Mouse (Mus musculus): ENCODE results near the gene Rgs3. TPM values are rescaled to one million over a fixed set of nuclear protein-coding genes. Genes with fewer than 3 reads are reported as not detected.

Rgs3 gene
- polyA plus RNA-seq, 1 experiment from 2014 or later = 5.7 TPM

- Histone ChIP-seq H3K27ac (no peak overlapping the region), H3K36me3 (no peaks in the 10 kb centered on the region), H3K9ac (no peak overlapping the region), H3K27me3 (no peaks in the 10 kb centered on the region), H3K4me2 (no peak overlapping the region), H3K9me3 (replicated peaks) (no peaks in the 10 kb centered on the region), H3K4me1 (replicated peaks) (peaks cover 17% of the 10 kb centered on the region), H3K4me3 (replicated peaks) (no peak overlapping the region)
- ATAC-seq (ENCODE audit: low read depth) (no peak), DNase-seq (peak; percentile 23)
- 56% methylated on average over 12 of the region's 13 CpGs for WGBS (ENCODE audit: insufficient replicate concordance)
Measured at GRCm38 (mm10) chr4:62695946-62696345, 136.3 kb downstream of the Rgs3 start.

- Histone ChIP-seq H3K27ac (no peak overlapping the region), H3K9ac (no peak overlapping the region), H3K4me2 (no peak overlapping the region), H3K36me3 (no peaks in the 10 kb centered on the region), H3K27me3 (no peaks in the 10 kb centered on the region), H3K4me3 (replicated peaks) (no peak overlapping the region), H3K4me1 (replicated peaks) (peaks cover 17% of the 10 kb centered on the region), H3K9me3 (replicated peaks) (no peaks in the 10 kb centered on the region)
- WGBS (ENCODE audit: insufficient replicate concordance) = 42% methylated on average over 7 of the region's 7 CpGs
- DNase-seq (no peak), ATAC-seq (ENCODE audit: low read depth) (no peak)
Measured at GRCm38 (mm10) chr4:62696699-62697404, 137.2 kb downstream of the Rgs3 start.

- WGBS (ENCODE audit: insufficient replicate concordance) = 38% methylated on average over 2 of the region's 2 CpGs
- no peak for ATAC-seq (ENCODE audit: low read depth)
- H3K4me1 ChIP-seq (replicated peaks) = peaks cover 17% of the 10 kb centered on the region
- no peaks in the 10 kb centered on the region for H3K9me3 ChIP-seq (replicated peaks)
- H3K27me3 ChIP-seq = no peaks in the 10 kb centered on the region
- no peak overlapping the region for H3K27ac ChIP-seq
- H3K4me2 ChIP-seq = no peak overlapping the region
- no peak overlapping the region for H3K9ac ChIP-seq
- H3K36me3 ChIP-seq = no peaks in the 10 kb centered on the region
- H3K4me3 ChIP-seq (replicated peaks) = no peak overlapping the region
- DNase-seq = no peak
Measured at GRCm38 (mm10) chr4:62697469-62697868, 137.8 kb downstream of the Rgs3 start.

- H3K9me3 ChIP-seq (replicated peaks) = no peaks in the 10 kb centered on the region
- no peak overlapping the region for H3K9ac ChIP-seq
Measured at GRCm38 (mm10) chr4:62698521-62698920, 138.9 kb downstream of the Rgs3 start.

GRCm38 (mm10) chr4:62699191-62699812 lies 139.7 kb downstream of the Rgs3 start:
- peak overlapping the region; percentile 47 for H3K9ac ChIP-seq
- DNase-seq (peak; percentile 39), ATAC-seq (ENCODE audit: low read depth) (peak; percentile 69)
- peak overlapping the region; percentile 29 for H3K4me3 ChIP-seq (replicated peaks)
- H3K27ac ChIP-seq = no peak overlapping the region; the same call in 1 of the 2 replicates
- WGBS (ENCODE audit: insufficient replicate concordance) = 7% methylated on average over 10 of the region's 10 CpGs
- H3K4me1 ChIP-seq (replicated peaks) = peaks cover 5% of the 10 kb centered on the region; the same call in 1 of the 2 replicates
- no peaks in the 10 kb centered on the region for H3K9me3 ChIP-seq (replicated peaks)
- H3K4me2 ChIP-seq = peak overlapping the region; percentile 41
- H3K27me3 ChIP-seq = no peaks in the 10 kb centered on the region
- no peaks in the 10 kb centered on the region for H3K36me3 ChIP-seq

More at GRCm38 (mm10) chr4:62698521-62698920, 138.9 kb downstream of the Rgs3 start:
- no peak for DNase-seq
- ATAC-seq (ENCODE audit: low read depth) = no peak
- Histone ChIP-seq H3K27me3 (no peaks in the 10 kb centered on the region), H3K4me2 (no peak overlapping the region), H3K36me3 (no peaks in the 10 kb centered on the region), H3K27ac (no peak overlapping the region), H3K4me3 (replicated peaks) (no peak overlapping the region), H3K4me1 (replicated peaks) (peaks cover 10% of the 10 kb centered on the region; the same call in 1 of the 2 replicates)
- WGBS (ENCODE audit: insufficient replicate concordance) = 51% methylated on average over 3 of the region's 3 CpGs

- Histone ChIP-seq H3K4me3 (replicated peaks) (peak overlapping the region; percentile 29; the same call in 1 of the 2 replicates), H3K4me1 (replicated peaks) (peaks cover 5% of the 10 kb centered on the region; the same call in 1 of the 2 replicates), H3K9ac (peak overlapping the region; percentile 47), H3K36me3 (no peaks in the 10 kb centered on the region), H3K27ac (no peak overlapping the region), H3K9me3 (replicated peaks) (no peaks in the 10 kb centered on the region), H3K27me3 (no peaks in the 10 kb centered on the region), H3K4me2 (peak overlapping the region; percentile 41)
- WGBS (ENCODE audit: insufficient replicate concordance) = 61% methylated on average over 5 of the region's 5 CpGs
- DNase-seq (no peak), ATAC-seq (ENCODE audit: low read depth) (no peak)
Measured at GRCm38 (mm10) chr4:62700426-62700825, 140.8 kb downstream of the Rgs3 start.

- 56% methylated on average over 9 of the region's 9 CpGs for WGBS (ENCODE audit: insufficient replicate concordance)
- Histone ChIP-seq H3K27me3 (no peaks in the 10 kb centered on the region), H3K9ac (no peak overlapping the region), H3K36me3 (no peaks in the 10 kb centered on the region), H3K9me3 (replicated peaks) (no peaks in the 10 kb centered on the region), H3K4me3 (replicated peaks) (no peak overlapping the region), H3K4me1 (replicated peaks) (peaks cover 5% of the 10 kb centered on the region; the same call in 1 of the 2 replicates), H3K27ac (no peak overlapping the region), H3K4me2 (no peak overlapping the region)
- ATAC-seq (ENCODE audit: low read depth) (no peak), DNase-seq (no peak)
Measured at GRCm38 (mm10) chr4:62703151-62703550, 143.5 kb downstream of the Rgs3 start.

- Histone ChIP-seq H3K9me3 (replicated peaks) (no peaks in the 10 kb centered on the region), H3K4me3 (replicated peaks) (no peak overlapping the region), H3K36me3 (no peaks in the 10 kb centered on the region), H3K27ac (no peak overlapping the region), H3K27me3 (no peaks in the 10 kb centered on the region), H3K9ac (no peak overlapping the region), H3K4me2 (no peak overlapping the region), H3K4me1 (replicated peaks) (peaks cover 5% of the 10 kb centered on the region; the same call in 1 of the 2 replicates)
- no peak for DNase-seq
- ATAC-seq (ENCODE audit: low read depth) = no peak
- 80% methylated on average over 13 of the region's 13 CpGs for WGBS (ENCODE audit: insufficient replicate concordance)
Measured at GRCm38 (mm10) chr4:62704204-62704603, 144.6 kb downstream of the Rgs3 start.

GRCm38 (mm10) chr4:62705013-62705412 lies 145.4 kb downstream of the Rgs3 start:
- no peak overlapping the region for H3K4me2 ChIP-seq
- WGBS (ENCODE audit: insufficient replicate concordance) = 75% methylated on average over 10 of the region's 10 CpGs

GRCm38 (mm10) chr4:62705749-62706148 lies 146.1 kb downstream of the Rgs3 start:
- H3K27me3 ChIP-seq = no peaks in the 10 kb centered on the region
- H3K36me3 ChIP-seq = no peaks in the 10 kb centered on the region
- no peak overlapping the region for H3K4me3 ChIP-seq (replicated peaks)
- H3K4me2 ChIP-seq = no peak overlapping the region
- no peaks in the 10 kb centered on the region for H3K9me3 ChIP-seq (replicated peaks)
- no peak for DNase-seq
- no peak overlapping the region for H3K9ac ChIP-seq
- H3K4me1 ChIP-seq (replicated peaks) = 0 out of 2 replicates have a peak, but pooled peaks cover under 1% of the 10 kb centered on the region
- ATAC-seq (ENCODE audit: low read depth) = no peak
- no peak overlapping the region for H3K27ac ChIP-seq
- 43% methylated on average over 3 of the region's 3 CpGs for WGBS (ENCODE audit: insufficient replicate concordance)

More at GRCm38 (mm10) chr4:62705013-62705412, 145.4 kb downstream of the Rgs3 start:
- H3K4me3 ChIP-seq (replicated peaks) = no peak overlapping the region
- 0 out of 2 replicates have a peak, but pooled peaks cover 5% of the 10 kb centered on the region for H3K4me1 ChIP-seq (replicated peaks)
- no peak overlapping the region for H3K27ac ChIP-seq
- no peaks in the 10 kb centered on the region for H3K27me3 ChIP-seq
- DNase-seq = no peak
- ATAC-seq (ENCODE audit: low read depth) = no peak
- no peaks in the 10 kb centered on the region for H3K36me3 ChIP-seq
- H3K9ac ChIP-seq = no peak overlapping the region
- H3K9me3 ChIP-seq (replicated peaks) = no peaks in the 10 kb centered on the region

- ATAC-seq (ENCODE audit: low read depth) = no peak
- 66% methylated on average over 7 of the region's 7 CpGs for WGBS (ENCODE audit: insufficient replicate concordance)
- Histone ChIP-seq H3K9me3 (replicated peaks) (no peaks in the 10 kb centered on the region), H3K4me1 (replicated peaks) (no peaks in the 10 kb centered on the region), H3K36me3 (no peaks in the 10 kb centered on the region), H3K4me2 (no peak overlapping the region), H3K27me3 (no peaks in the 10 kb centered on the region), H3K9ac (no peak overlapping the region), H3K27ac (no peak overlapping the region), H3K4me3 (replicated peaks) (no peak overlapping the region)
- no peak for DNase-seq
Measured at GRCm38 (mm10) chr4:62708084-62708483, 148.4 kb downstream of the Rgs3 start.
